Mouse (Mus musculus): ENCODE data around the gene Uqcc3. TPM values are rescaled to one million over a fixed set of nuclear protein-coding genes. Genes with fewer than 3 reads are reported as not detected.

Uqcc3 gene
- polyA plus RNA-seq, 1 experiment: 40.0 TPM

DNA sequence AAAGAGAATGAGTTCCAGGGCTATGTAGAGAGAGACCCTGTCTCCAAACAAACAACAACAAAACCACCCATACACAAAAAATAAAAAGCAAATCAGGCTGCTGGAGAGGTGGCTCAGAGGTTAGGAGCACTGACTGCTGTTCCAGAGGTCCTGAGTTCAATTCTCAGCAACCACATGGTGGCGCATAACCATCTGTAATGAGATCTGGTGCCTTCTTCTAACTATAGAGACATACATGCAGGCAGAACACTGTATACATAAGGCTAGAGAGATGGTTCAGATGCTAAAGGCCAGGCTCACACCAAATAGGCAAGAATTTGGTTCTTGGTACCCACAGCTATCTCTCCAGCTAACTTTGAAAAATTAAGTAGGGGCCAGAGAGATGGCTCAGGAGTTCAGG lies 21.7 kb downstream of the Uqcc3 start:
- H3K27ac ChIP-seq (ENCODE audit: control insufficient read depth, insufficient read depth, low read depth, low read length): no peak overlapping the region
- H3K27me3 ChIP-seq (ENCODE audit: control insufficient read depth, insufficient read depth, low read length): no peaks in the 10 kb centered on the region
- H3K36me3 ChIP-seq (ENCODE audit: control insufficient read depth, insufficient read depth, low read length): no peaks in the 10 kb centered on the region
- H3K4me1 ChIP-seq (ENCODE audit: control insufficient read depth, insufficient read depth, low read length): no peaks in the 10 kb centered on the region
- TF ChIP-seq POLR2A (IDR thresholded peaks at IDR 0.05; ENCODE audit: control insufficient read depth, low read depth, low read length) (no peak), CTCF (IDR thresholded peaks at IDR 0.05; ENCODE audit: control insufficient read depth, insufficient read depth, insufficient replicate concordance, low read depth, low read length) (no peak)
- no peak overlapping the region for H3K4me3 ChIP-seq (ENCODE audit: control insufficient read depth, low read depth, low read length)

DNA sequence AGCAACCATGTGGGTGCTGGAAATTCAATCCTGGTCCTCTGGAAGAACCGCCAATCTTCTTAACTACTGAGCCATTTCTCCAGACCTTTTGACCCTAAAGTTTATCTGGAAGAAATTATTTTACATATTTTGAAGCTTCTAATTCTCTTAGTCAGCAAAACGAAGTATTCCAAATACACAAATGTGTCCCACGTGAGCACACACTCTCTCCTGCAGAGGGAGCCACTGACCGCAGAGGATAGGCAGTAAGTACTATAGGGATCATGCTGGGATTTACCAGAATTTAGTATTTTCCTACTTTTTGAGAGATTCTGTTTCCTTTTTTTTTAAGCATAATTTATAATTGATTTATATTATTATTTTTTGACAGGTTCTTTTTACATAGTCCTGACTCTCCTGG lies 23.0 kb downstream of the Uqcc3 start:
- TF ChIP-seq CTCF (IDR thresholded peaks at IDR 0.05; ENCODE audit: control insufficient read depth, insufficient read depth, insufficient replicate concordance, low read depth, low read length): peak; percentile 48; the same call in 1 of the 2 replicates
- TF ChIP-seq POLR2A (IDR thresholded peaks at IDR 0.05; ENCODE audit: control insufficient read depth, low read depth, low read length): no peak
- H3K27ac ChIP-seq (ENCODE audit: control insufficient read depth, insufficient read depth, low read depth, low read length): no peak overlapping the region
- H3K4me1 ChIP-seq (ENCODE audit: control insufficient read depth, insufficient read depth, low read length): no peaks in the 10 kb centered on the region
- no peak overlapping the region for H3K4me3 ChIP-seq (ENCODE audit: control insufficient read depth, low read depth, low read length)
- H3K36me3 ChIP-seq (ENCODE audit: control insufficient read depth, insufficient read depth, low read length): no peaks in the 10 kb centered on the region
- H3K27me3 ChIP-seq (ENCODE audit: control insufficient read depth, insufficient read depth, low read length): no peaks in the 10 kb centered on the region

DNA sequence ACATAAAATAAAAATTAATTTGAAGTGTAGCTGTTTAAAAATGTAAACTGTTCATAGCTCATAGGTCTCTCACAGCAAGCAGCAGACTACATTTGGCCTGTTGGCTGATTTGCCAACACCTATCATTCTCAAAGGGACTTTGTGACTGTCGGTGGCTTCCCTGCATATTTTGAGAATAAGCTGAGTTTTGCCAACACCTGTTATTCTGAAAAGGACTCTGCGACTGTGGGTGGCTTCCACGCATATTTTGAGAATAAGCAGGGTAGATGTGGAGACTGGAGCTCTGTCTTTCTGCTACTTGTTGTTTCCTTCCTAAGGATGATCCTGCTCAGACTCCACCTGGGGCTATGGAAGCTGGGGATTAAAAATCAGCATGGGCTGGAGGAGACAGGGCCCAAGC lies 27.6 kb downstream of the Uqcc3 start:
- Histone ChIP-seq H3K36me3 (ENCODE audit: control insufficient read depth, insufficient read depth, low read length) (no peaks in the 10 kb centered on the region), H3K27me3 (ENCODE audit: control insufficient read depth, insufficient read depth, low read length) (no peaks in the 10 kb centered on the region), H3K27ac (ENCODE audit: control insufficient read depth, insufficient read depth, low read depth, low read length) (no peak overlapping the region), H3K4me1 (ENCODE audit: control insufficient read depth, insufficient read depth, low read length) (peaks cover 11% of the 10 kb centered on the region), H3K4me3 (ENCODE audit: control insufficient read depth, low read depth, low read length) (no peak overlapping the region)
- TF ChIP-seq CTCF (IDR thresholded peaks at IDR 0.05; ENCODE audit: control insufficient read depth, insufficient read depth, insufficient replicate concordance, low read depth, low read length) (no peak), POLR2A (IDR thresholded peaks at IDR 0.05; ENCODE audit: control insufficient read depth, low read depth, low read length) (no peak)

DNA sequence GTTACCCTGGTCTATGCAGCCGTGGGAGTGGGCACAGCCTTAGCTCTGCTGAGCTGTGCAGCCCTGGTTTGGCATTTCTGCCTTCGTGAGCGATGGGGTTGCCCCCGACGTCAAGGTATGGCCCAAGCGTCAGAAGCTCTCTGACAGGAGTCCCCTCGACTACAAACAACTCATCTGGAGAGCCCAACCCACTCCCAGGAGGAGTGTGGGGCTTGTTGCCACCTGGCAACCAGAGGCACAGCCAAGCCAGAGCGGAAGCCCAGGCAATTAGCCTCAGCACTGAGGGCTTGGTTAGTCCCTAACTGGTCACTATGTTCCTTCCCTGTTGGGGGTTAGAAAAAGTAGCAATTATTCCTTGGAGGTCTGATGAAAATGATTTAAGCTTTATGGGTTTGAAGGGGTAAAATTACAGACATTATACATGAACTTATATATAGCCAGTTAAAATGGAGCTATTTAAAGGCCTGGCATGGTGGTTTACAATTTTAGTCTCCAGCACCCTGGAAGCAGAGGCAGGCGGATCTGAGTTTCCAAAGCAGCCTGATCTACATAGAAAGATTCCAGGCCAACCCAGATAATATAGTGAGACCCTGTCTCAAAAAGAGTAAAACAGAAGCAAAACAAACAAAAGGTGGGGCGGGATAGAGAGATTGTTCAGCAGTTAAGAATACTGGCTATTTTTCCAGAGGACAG lies 28.3 kb downstream of the Uqcc3 start:
- Histone ChIP-seq H3K27ac (ENCODE audit: control insufficient read depth, insufficient read depth, low read depth, low read length) (no peak overlapping the region), H3K27me3 (ENCODE audit: control insufficient read depth, insufficient read depth, low read length) (no peaks in the 10 kb centered on the region), H3K36me3 (ENCODE audit: control insufficient read depth, insufficient read depth, low read length) (no peaks in the 10 kb centered on the region), H3K4me3 (ENCODE audit: control insufficient read depth, low read depth, low read length) (no peak overlapping the region), H3K4me1 (ENCODE audit: control insufficient read depth, insufficient read depth, low read length) (peaks cover 11% of the 10 kb centered on the region)
- no peak for TF ChIP-seq POLR2A (IDR thresholded peaks at IDR 0.05; ENCODE audit: control insufficient read depth, low read depth, low read length)
- no peak for TF ChIP-seq CTCF (IDR thresholded peaks at IDR 0.05; ENCODE audit: control insufficient read depth, insufficient read depth, insufficient replicate concordance, low read depth, low read length)

DNA sequence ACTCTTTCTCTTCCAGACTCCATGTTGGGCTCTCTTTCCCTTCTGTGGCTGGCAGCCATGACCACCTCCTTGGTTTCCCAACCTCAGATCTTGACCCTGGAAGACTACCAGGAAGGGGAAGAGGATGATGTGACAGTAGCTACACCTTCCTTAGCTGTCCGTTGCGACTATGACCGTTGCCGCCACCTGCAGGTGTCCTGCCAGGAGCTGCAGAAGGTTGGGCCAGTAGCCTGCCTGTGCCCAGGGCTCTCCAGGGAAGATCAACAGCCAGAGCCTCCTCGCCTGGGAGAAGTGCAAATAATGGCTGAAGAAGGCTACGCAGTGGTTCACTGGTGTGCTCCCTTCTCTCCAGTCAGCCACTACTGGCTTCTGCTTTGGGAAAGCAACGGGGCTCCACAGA lies 29.1 kb downstream of the Uqcc3 start:
- TF ChIP-seq POLR2A (IDR thresholded peaks at IDR 0.05; ENCODE audit: control insufficient read depth, low read depth, low read length) (no peak), CTCF (IDR thresholded peaks at IDR 0.05; ENCODE audit: control insufficient read depth, insufficient read depth, insufficient replicate concordance, low read depth, low read length) (no peak)
- no peaks in the 10 kb centered on the region for H3K36me3 ChIP-seq (ENCODE audit: control insufficient read depth, insufficient read depth, low read length)
- no peak overlapping the region for H3K27ac ChIP-seq (ENCODE audit: control insufficient read depth, insufficient read depth, low read depth, low read length)
- H3K27me3 ChIP-seq (ENCODE audit: control insufficient read depth, insufficient read depth, low read length): no peaks in the 10 kb centered on the region
- no peak overlapping the region for H3K4me3 ChIP-seq (ENCODE audit: control insufficient read depth, low read depth, low read length)
- peaks cover 11% of the 10 kb centered on the region for H3K4me1 ChIP-seq (ENCODE audit: control insufficient read depth, insufficient read depth, low read length)

DNA sequence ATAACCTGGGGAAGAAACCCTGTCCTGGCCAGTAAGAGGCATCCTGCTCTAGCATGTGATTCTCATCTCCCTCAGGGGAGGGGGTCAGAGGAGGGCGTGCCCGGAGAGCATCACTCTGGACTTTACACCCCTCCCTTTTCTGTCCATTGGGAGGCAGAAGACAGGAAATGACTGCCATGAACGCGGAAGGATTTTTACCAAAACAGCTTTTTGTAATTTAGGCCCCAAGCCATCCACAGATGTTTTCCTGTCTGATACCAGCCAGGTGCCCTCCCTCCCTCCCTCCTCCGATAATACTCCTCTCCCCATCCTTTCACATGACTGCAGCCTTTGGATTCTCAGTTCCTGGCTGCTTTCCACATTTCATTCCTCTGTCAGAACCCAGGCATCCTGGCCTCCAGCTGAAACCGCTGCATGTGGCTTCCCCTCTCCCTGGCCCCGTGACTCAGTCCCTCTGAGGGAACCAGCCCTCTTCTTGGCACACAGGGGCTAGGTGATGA lies 30.3 kb downstream of the Uqcc3 start, which contains the start of gene Lrrn4cl:
TSS of gene Lrrn4cl (plus strand) at position 367 of the 500 bp plus-strand sequence.
- peaks cover 11% of the 10 kb centered on the region for H3K4me1 ChIP-seq (ENCODE audit: control insufficient read depth, insufficient read depth, low read length)
- H3K4me3 ChIP-seq (ENCODE audit: control insufficient read depth, low read depth, low read length): no peak within 1 kb of the TSS
- TF ChIP-seq CTCF (IDR thresholded peaks at IDR 0.05; ENCODE audit: control insufficient read depth, insufficient read depth, insufficient replicate concordance, low read depth, low read length): no peak
- no peak for TF ChIP-seq POLR2A (IDR thresholded peaks at IDR 0.05; ENCODE audit: control insufficient read depth, low read depth, low read length)
- no peaks in the 10 kb centered on the region for H3K36me3 ChIP-seq (ENCODE audit: control insufficient read depth, insufficient read depth, low read length)
- no peak within 1 kb of the TSS for H3K27ac ChIP-seq (ENCODE audit: control insufficient read depth, insufficient read depth, low read depth, low read length)
- no peaks in the 10 kb centered on the region for H3K27me3 ChIP-seq (ENCODE audit: control insufficient read depth, insufficient read depth, low read length)

DNA sequence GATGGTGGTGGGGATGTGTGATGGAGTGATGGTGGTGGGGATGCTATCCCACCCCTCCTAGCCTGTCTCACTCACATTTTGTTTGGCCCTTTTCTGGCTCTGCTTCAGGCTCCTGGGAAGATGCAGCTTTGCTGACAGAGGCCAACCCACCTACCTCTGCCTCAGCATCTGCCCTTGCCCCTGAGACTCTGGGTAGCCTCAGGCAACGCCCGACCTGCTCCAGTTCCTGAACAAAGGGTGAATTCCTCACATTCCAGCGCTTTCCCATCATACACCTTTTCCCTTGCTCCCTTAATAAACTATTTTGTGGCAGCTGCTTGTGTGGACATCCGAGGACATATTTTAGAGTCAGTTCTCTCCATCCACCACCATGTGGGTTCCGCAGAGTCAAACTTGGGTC lies 32.4 kb downstream of the Uqcc3 start:
- Histone ChIP-seq H3K4me3 (ENCODE audit: control insufficient read depth, low read depth, low read length) (no peak overlapping the region), H3K27me3 (ENCODE audit: control insufficient read depth, insufficient read depth, low read length) (no peaks in the 10 kb centered on the region), H3K4me1 (ENCODE audit: control insufficient read depth, insufficient read depth, low read length) (peaks cover 11% of the 10 kb centered on the region), H3K27ac (ENCODE audit: control insufficient read depth, insufficient read depth, low read depth, low read length) (no peak overlapping the region), H3K36me3 (ENCODE audit: control insufficient read depth, insufficient read depth, low read length) (no peaks in the 10 kb centered on the region)
- no peak for TF ChIP-seq CTCF (IDR thresholded peaks at IDR 0.05; ENCODE audit: control insufficient read depth, insufficient read depth, insufficient replicate concordance, low read depth, low read length)
- no peak for TF ChIP-seq POLR2A (IDR thresholded peaks at IDR 0.05; ENCODE audit: control insufficient read depth, low read depth, low read length)
